9 mouse cellular contexts compared by ENCODE assay signal in the genomic region with DNA sequence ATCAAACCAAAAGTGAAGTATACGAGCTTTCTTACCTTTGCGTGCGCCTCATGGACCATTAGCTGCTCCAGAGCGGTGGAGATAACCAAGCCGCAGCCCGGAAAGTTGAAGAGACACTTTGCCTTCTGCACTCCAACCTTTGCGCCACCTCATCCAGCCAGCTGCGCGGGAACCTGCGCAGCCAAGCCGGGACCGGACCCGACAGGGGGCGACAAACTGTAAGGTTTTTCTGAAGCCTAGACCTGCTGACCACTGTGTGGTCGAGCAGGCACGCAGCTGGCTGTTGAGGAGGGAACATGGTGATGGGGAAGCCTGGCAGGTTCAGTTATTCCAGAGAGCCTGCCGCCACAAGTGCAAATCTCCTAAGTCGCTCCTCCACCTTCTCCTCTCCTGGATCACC. TPM values are rescaled to one million over a fixed set of nuclear protein-coding genes. Genes with fewer than 3 reads are reported as not detected.
DNase-seq lines count a peak whose midpoint lies in the region; ATAC-seq and TF ChIP-seq lines count a peak whose summit lies in the region.
"Had no signal": no experiment of that assay in that cellular context is flagged by ENCODE, and none has a peak within 500 bp of the region (broad histone marks: within the 10 kb centered on the region; RNA-seq: fewer than 3 reads in every experiment).

No protein-coding gene starts in this region.

- H3K9ac ChIP-seq in liver, embryonic 14.5 days (replicated peaks) = no peak overlapping the region
- no peak overlapping the region for H3K9ac ChIP-seq in stomach, postnatal 0 days (ENCODE audit: low read length)

- no peaks in the 10 kb centered on the region for H3K9me3 ChIP-seq in liver, embryonic 14.5 days (ENCODE audit: control insufficient read depth, low read length)
- H3K9me3 ChIP-seq in stomach, postnatal 0 days (ENCODE audit: control insufficient read depth, low read length) = no peaks in the 10 kb centered on the region

- H3K4me2 ChIP-seq in liver, embryonic 14.5 days (ENCODE audit: low read depth) = no peak overlapping the region
- no peak overlapping the region for H3K4me2 ChIP-seq in stomach, postnatal 0 days (replicated peaks; ENCODE audit: low read depth)

- H3K27ac ChIP-seq in kidney, adult 2 months (ENCODE audit: insufficient read depth, low read depth, low read length) = no peak overlapping the region
- H3K27ac ChIP-seq in liver, embryonic 14.5 days = no peak overlapping the region
- H3K27ac ChIP-seq in stomach, postnatal 0 days (replicated peaks) = no peak overlapping the region

- TF ChIP-seq EP300 in liver, embryonic 14.5 days (IDR thresholded peaks at IDR 0.05; ENCODE audit: low read depth) = no peak
- no peak for TF ChIP-seq EP300 in stomach, postnatal 0 days (optimal IDR thresholded peaks at IDR 0.05)

- H3K27me3 ChIP-seq in kidney, adult 2 months (replicated peaks; ENCODE audit: control insufficient read depth, insufficient read depth, low read length) = no peaks in the 10 kb centered on the region; the same call in none of the 2 replicates
- peaks cover 84% of the 10 kb centered on the region for H3K27me3 ChIP-seq in liver, embryonic 14.5 days (ENCODE audit: control insufficient read depth, insufficient read depth, low read length)
- peaks cover 32% of the 10 kb centered on the region for H3K27me3 ChIP-seq in stomach, postnatal 0 days (ENCODE audit: control insufficient read depth, insufficient read depth, low read length)

- ATAC-seq in liver, embryonic 14.5 days (ENCODE audit: insufficient read depth) = no peak
- ATAC-seq in stomach, postnatal 0 days (ENCODE audit: low FRiP score, low TSS enrichment) = no peak

- no peaks in the 10 kb centered on the region for H3K36me3 ChIP-seq in kidney, adult 2 months (ENCODE audit: control insufficient read depth, insufficient read depth, low read length)
- no peaks in the 10 kb centered on the region for H3K36me3 ChIP-seq in liver, embryonic 14.5 days (replicated peaks; ENCODE audit: control insufficient read depth, insufficient read depth, low read depth)
- H3K36me3 ChIP-seq in stomach, postnatal 0 days (ENCODE audit: control insufficient read depth, insufficient read depth, low read length) = no peaks in the 10 kb centered on the region

- no peak overlapping the region for H3K4me3 ChIP-seq in kidney, adult 2 months (ENCODE audit: insufficient read depth, low read depth, low read length)
- H3K4me3 ChIP-seq in liver, embryonic 14.5 days (ENCODE audit: insufficient read depth in 1 of 2, low read depth in 2 of 2, low read length in 2 of 2) = no peak overlapping the region
- H3K4me3 ChIP-seq in stomach, postnatal 0 days (ENCODE audit: low read depth, low read length) = no peak overlapping the region

- TF ChIP-seq POLR2A in kidney, adult 2 months (IDR thresholded peaks at IDR 0.05; ENCODE audit: low read depth, low read length) = no peak

- TF ChIP-seq CTCF in kidney, adult 2 months (conservative IDR thresholded peaks at IDR 0.05; ENCODE audit: insufficient read depth, insufficient read length, low read depth, low read length) = 0 out of 2 replicates have a peak, but pooled peaks have one; percentile 25
- TF ChIP-seq CTCF in liver, embryonic 14.5 days (IDR thresholded peaks at IDR 0.05; ENCODE audit: low read depth) = peak; percentile 40; the same call in 1 of the 2 replicates
- TF ChIP-seq CTCF in stomach, postnatal 0 days (IDR thresholded peaks at IDR 0.05; ENCODE audit: low read depth) = peak; percentile 67

- no peaks in the 10 kb centered on the region for H3K4me1 ChIP-seq in kidney, adult 2 months (ENCODE audit: control insufficient read depth, insufficient read depth, low read length)
- H3K4me1 ChIP-seq in liver, embryonic 14.5 days (replicated peaks; ENCODE audit: control insufficient read depth in 2 of 2, insufficient read depth in 2 of 2, low read length in 1 of 2) = no peaks in the 10 kb centered on the region
- no peaks in the 10 kb centered on the region for H3K4me1 ChIP-seq in stomach, postnatal 0 days (replicated peaks; ENCODE audit: control insufficient read depth, insufficient read depth)

- 2% methylated on average over 18 of the region's 18 CpGs for WGBS in kidney, adult 2 months
- under 1% methylated on average over 18 of the region's 18 CpGs for WGBS in liver, embryonic 14.5 days (ENCODE audit: insufficient replicate concordance)
- 2% methylated on average over 18 of the region's 18 CpGs for WGBS in stomach, postnatal 0 days

- peak; percentile 24 for DNase-seq in kidney, adult 2 months
- DNase-seq in kidney, adult 11 months = no peak
- DNase-seq in embryo, embryonic 10.5 days (ENCODE audit: low spot score) = peak; percentile 89
- peak; percentile 75 for DNase-seq in heart, postnatal 4 days
- no peak for DNase-seq in liver, embryonic 14.5 days (ENCODE audit: low read depth in 3 of 3, low spot score in 3 of 3)
- peak; percentile 55 for DNase-seq in stomach, postnatal 0 days (ENCODE audit: low spot score)
- DNase-seq in left cerebral cortex, adult 18-20 months (ENCODE audit: low spot score in 2 of 2) = no peak
- no peak for DNase-seq in spleen, postnatal 36 days (ENCODE audit: low spot score in 2 of 2)

RNA-seq across cellular contexts. Expression of a gene that starts 0.6 kb away (rescaled TPM):
- 0.06 and 0.10 TPM in 2 replicates for polyA plus RNA-seq in kidney, adult 2 months (2012; rRNA removed)
- not detected for total RNA-seq in heart, postnatal 4 days (2021)
- not detected in 2 replicates for polyA plus RNA-seq in liver, embryonic 14.5 days (2012; rRNA removed)
- not detected in 2 replicates for polyA plus RNA-seq in liver, embryonic 14.5 days (2014; fragmentation: Nextera tagmentation; extraction: Ambion mirVana)
- polyA plus RNA-seq in stomach, postnatal 0 days (2015; fragmentation: Nextera tagmentation; extraction: Ambion mirVana) = not detected in 2 replicates
- total RNA-seq in left cerebral cortex, adult 18-20 months (2021) = under 1 TPM in 1 of 2 experiments, not detected in 1; 0.12 TPM
- total RNA-seq: left cerebral cortex, postnatal 10 days had no signal

Comparison
In these comparisons a context has a peak if more than half of its experiments do, and no peak if none do; other contexts are left out.
1. DNase-seq: peak in kidney, adult 2 months (single experiment), embryo, embryonic 10.5 days (single experiment), heart, postnatal 4 days (single experiment) and stomach, postnatal 0 days (single experiment); none in kidney, adult 11 months (single experiment), liver, embryonic 14.5 days (0 of 3), left cerebral cortex, adult 18-20 months (0 of 2) and spleen, postnatal 36 days (0 of 2).
2. Peak in every context shown above with its lines, with median percentiles within 50 percentile points of each other: CTCF ChIP-seq.